Mouse (Mus musculus): ENCODE measurements around the gene Cdk8.
A peak's percentile ranks its signal among the peaks of the same experiment; 100 is the strongest.
"Not testable (repeated sequence)": the region's sequence is repeated elsewhere in the genome, so short reads cannot be mapped to it uniquely, and the experiment has no call there.

The Cdk8 gene

DNA sequence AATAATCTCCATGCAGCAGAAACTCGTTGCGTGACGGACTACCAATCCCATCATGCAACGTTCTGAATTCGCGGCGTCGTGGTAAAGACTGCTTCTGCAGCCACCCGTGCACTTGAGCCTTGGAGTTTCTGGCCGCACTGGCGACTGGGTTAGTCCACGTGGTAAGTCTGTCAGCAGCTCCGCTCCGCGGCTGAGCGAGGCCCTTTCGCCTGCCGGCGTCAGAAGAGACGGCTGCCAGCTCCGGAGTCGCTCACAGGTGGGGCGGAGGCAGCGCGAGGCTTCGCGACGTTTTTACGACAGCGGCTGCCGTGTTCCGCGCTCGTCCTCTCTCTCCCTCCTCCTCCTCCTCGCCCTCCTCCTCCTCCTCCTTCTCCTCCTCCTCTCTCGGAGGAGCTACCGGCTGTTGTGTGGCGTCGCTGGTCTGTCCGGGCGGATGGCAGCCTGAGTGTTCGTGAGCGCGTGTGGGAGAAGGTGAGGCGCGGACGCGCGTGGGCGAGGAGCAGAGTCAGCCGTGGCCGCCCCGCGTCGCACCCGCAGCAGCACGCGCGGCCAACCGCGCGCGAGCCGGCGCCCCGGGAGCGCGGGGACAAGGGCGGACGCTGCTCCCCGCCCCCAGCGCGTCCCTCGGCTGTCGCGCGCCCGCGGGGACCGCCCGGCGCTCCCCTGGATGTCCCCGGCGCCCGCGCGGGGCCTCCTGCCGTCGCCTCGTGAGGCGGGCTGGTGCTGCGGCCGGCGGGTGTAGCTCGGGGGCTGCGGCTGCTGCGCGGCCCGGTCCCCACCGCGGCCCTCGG, at the start of gene Cdk8:
Gene Cdk8 (plus strand): TSS at position 367 of the 791 bp plus-strand sequence.
- peak; percentile 95 to 97 for DNase-seq

DNA sequence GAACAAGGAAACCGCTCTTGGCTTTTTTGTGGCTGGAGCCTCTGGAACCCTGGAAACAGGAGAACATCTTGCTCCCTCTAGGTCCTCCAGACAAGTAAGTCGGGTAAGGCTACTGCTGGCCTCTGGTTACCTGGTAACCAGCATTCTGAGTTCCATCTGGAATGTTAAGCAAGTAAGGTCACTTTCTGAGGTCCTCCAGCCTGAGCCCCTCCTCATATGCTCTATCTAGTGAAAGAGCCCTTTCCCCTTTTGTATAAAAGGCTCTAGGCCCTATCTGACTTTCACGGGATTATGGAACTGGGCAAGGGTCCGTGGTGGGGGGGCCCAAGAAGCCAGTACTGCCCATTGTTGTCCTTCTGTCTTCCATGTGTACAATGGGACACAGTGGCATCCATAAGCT, 45.8 kb upstream of the Cdk8 start, which contains the start of gene 1700001J03Rik:
Gene 1700001J03Rik (minus strand): TSS at position 101 of the 400 bp plus-strand sequence.
- DNase-seq: not testable (repeated sequence)

GRCm38 (mm10) chr5:146187441-146187840, 43.6 kb upstream of the Cdk8 start:
- DNase-seq: peak; percentile 85 to 87

GRCm38 (mm10) chr5:146188144-146188543, 42.9 kb upstream of the Cdk8 start:
- DNase-seq: peak in 1 of 2 experiments; percentile 40

GRCm38 (mm10) chr5:146188712-146189111, 42.3 kb upstream of the Cdk8 start:
- peak; percentile 63 to 73 for DNase-seq

DNA sequence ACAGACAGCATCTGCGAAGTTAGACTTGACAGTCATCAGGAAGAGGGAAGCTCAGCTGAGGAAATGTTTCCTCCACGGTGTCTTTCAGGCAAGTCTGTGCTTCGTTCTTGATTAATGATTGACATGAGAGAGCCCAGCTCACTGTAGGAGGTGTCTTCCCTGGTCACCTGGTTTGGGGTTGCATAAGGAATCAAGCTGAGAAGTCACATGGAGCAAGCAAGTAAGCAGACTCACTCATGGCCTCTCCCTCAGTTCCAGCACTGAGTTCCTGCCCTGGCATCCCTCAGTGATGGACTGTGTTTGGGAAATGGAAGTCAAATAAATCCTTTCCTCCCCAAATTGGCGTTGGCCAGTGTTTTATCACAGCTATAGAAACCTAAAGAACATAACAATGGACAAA, 40.9 kb upstream of the Cdk8 start:
- DNase-seq: no peak

- DNase-seq: peak; percentile 76 to 86
These were observed 40.3 kb upstream of the Cdk8 start for GRCm38 (mm10) chr5:146190501-146191269.

DNA sequence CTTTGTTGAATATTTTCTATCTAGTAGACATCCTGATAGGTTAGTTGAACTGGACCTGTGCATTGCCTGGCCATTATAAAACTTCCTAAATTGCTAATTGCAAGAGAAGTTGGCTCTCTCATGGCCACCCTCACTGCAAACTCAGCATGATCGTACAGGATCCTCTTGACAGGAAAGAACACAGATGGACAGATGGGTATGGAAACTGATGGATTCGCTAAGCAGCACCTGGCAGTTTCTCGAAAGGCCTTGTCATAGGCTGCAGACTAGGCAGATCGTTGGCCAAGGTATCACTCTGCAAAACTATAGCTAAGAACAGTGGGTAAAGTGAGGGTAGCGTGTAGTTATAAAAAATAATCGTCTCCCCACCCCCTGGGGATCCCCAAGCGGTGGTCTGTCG, 37.7 kb upstream of the Cdk8 start:
- DNase-seq: peak in 1 of 2 experiments; percentile 19

- no peak for DNase-seq
These were observed 32.0 kb upstream of the Cdk8 start for GRCm38 (mm10) chr5:146199073-146199472.

GRCm38 (mm10) chr5:146199540-146199939, 31.5 kb upstream of the Cdk8 start:
- no peak for DNase-seq

DNA sequence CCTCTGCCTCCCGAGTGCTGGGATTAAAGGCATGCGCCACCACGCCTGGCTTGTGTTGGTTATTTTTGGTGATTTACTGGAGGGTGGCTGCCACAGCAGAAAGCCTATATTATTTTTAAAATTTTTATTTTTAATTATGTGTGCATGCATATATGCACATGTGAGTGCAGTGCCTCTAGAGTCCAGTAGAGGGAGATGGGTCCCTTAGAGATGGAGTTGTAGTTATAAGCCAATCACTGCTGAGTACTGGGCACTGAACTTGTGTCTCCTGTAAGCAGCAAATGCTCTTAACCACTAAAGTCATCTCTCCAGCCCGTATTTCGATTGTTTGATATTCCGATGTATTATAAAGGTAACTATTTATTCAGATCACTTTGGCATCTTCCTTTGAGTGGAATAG, 30.4 kb upstream of the Cdk8 start:
- no peak for DNase-seq

- no peak for DNase-seq
These were observed 27.1 kb upstream of the Cdk8 start for GRCm38 (mm10) chr5:146203921-146204320.

- DNase-seq: no peak
These were observed 25.5 kb upstream of the Cdk8 start for GRCm38 (mm10) chr5:146205537-146205936.

DNA sequence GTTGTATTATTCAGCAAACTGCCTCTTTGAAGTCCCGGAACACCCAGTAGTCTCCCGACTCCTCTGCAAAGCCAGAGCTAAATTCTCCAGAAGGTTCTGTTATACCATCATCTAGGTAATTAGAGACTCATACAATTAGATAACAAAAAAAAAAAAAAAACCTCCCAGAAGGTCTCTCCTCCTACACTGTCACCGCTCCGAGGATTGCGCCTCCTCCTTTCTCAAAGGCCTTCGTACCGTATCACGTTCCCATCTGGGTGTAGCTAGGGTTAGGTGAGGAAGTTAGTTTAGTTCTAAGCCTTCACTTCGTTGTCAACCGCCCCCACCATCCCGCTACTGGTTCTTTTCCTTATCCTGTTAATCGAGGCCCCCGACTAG, 10.5 kb upstream of the Cdk8 start:
- no peak for DNase-seq

GRCm38 (mm10) chr5:146220879-146221714, 9.9 kb upstream of the Cdk8 start, which contains the start of gene Rnf6:
TSS of gene Rnf6 (minus strand) at chr5:146221555.
- peak; percentile 95 to 97 for DNase-seq

DNA sequence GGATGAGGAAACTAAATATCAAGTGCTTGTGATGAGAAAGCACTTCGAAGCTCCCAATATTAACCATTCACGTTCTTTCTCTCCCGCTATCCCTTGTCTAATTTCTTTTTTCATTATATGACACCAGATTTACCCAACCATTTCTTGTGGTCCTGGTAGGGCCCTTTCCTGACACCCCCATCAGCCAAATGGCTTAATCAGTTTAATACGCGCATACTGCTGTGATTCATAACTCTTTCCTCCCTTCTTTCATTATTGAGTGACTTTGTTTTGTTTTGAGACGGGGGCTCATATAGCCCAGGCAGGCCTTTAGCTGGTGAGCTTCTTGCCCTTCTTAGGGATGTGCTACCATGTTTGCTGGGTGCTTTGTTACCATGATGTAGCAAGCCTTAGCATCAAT, 9.3 kb upstream of the Cdk8 start:
- DNase-seq: no peak

DNA sequence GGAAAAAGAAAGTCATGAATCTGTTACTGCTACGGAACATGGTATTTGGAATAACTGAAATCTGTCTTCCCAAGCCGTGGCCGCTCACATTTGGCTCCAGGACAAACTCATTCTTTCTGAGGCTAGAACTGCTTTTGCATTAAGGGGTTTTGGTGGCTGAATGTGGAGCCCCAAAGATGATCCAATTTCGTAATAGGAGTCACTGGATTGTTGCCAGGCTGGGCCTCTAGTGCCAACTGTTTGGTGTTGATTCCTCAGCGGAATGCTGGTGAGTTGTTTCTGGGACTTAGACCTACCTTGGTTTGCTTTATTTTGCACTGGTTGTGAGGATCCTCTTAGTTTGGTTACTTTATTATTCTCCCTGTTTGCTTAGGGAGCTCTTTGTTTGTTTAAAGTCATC, 7.2 kb upstream of the Cdk8 start:
- peak; percentile 45 to 51 for DNase-seq

DNA sequence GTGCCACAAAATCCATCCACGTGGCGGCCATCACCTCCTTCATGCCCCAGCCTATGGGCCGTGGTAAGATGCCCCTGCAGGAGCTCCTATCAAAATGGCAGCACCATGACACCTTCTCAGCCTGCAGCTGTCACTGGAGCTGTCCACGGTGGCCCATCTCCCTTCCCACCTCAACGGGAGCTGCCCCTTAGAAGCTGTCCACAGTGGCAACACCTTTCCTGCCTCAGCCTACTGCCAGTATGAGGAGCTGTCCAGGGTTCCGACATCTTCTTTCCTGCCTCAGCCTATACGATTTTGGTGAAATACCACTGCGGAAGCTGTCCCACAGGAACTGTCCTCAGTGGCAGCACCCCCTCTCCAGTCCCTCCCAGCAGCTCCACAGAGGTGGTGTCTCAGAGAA, 3.5 kb upstream of the Cdk8 start:
- no peak for DNase-seq

DNA sequence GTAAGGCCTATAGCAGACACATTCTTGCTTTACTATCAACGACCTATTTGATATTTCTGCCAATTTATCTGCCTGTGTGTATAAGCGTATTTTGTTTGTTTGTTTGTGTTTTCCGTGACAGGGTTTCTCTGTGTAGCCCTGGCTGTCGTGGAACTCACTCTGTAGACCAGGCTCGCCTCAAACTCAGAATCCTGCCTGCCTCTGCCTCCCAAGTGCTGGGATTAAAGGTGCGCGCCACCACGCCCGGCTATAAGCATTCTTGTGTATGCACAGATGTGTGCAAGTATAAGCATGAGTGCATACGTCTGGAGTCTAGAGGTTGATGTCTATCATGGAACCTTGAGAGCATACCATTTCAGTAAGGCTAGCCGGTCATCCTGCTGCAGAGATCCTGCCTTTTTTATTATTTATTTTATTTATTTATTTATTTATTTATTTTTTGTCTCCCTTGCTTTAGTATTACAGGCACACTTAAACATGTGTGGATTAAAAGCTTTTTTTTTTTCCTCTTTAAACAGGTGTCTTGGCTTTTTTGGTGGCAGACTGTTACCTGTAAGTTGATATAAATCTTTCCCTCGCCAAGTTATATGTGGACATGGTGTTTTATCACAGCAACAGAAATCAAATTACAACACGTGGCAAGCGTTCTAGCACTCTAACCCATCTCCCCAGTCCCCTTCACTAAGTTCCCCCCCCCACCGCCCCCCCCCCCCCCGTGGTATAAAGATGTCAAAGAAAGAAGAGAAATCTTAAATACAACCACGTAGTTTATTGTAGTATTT, 970 bp upstream of the Cdk8 start:
- DNase-seq: no peak

- DNase-seq: peak; percentile 49 to 56
These were observed 596 bp downstream of the Cdk8 start for GRCm38 (mm10) chr5:146231655-146231996.

GRCm38 (mm10) chr5:146232056-146232675, 1.1 kb downstream of the Cdk8 start:
- DNase-seq: no peak

DNA sequence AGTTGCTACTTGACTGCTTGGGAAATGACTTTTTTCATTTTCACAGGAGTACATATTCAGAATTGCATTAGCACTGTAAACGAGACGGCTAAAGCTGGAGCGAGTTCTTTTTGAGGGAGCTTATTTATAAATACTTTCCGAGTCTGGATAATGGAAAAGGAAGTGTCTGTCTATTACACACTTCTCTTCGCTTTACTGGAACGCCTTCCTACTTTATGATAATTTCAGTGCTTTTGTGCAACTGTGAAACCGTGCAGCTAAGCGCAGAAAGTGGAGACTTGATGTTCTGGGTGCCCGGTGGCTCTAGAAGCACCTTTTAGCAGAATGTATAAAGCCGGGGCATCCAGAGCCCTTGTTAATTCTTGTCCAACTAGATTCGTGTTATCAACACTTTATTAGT, 1.8 kb downstream of the Cdk8 start:
- no peak for DNase-seq
